Mouse (Mus musculus) CH12.LX (cell line): ENCODE measurements at regions not wholly inside any gene's neighbourhood (a gene's known extent, or its start where the extent isn't known, plus 50 kb on each side); places are given as distances from the start of the nearest gene placed in this dataset.

Experiments used
- DNase-seq: peaks from one replicate; pipeline ENCODE4 v3.0.0-alpha.2; 2013; ENCODE audit errors: extremely low read depth
- H3K27ac ChIP-seq: 2 replicates; pipeline ENCODE4 v1.5.1; 2012; ENCODE audit warnings: low read depth, mild to moderate bottlenecking, control low read depth, moderate library complexity; ENCODE audit not compliant: insufficient read depth
- H3K27me3 ChIP-seq: replicated peaks from 2 replicates; pipeline ENCODE3; 2012; ENCODE audit warnings: inconsistent platforms
- H3K36me3 ChIP-seq, 2 experiments: replicated peaks in 1 of 2; 2 replicates each; pipeline versions ENCODE3 to v1.6.1; 2012; ENCODE audit warnings: inconsistent platforms in 1 of 2, low read length in 1 of 2, mild to moderate bottlenecking in 1 of 2, mixed read lengths in 1 of 2, moderate library complexity in 1 of 2; ENCODE audit not compliant: control insufficient read depth in 1 of 2, insufficient read depth in 1 of 2
- H3K4me1 ChIP-seq, 2 experiments: 2 replicates each; pipeline ENCODE4 v1.6.1; 2012; ENCODE audit warnings: inconsistent platforms in 1 of 2, moderate library complexity in 1 of 2; ENCODE audit not compliant: insufficient read depth in 2 of 2, control insufficient read depth in 1 of 2
- H3K4me2 ChIP-seq: 2 replicates; pipeline ENCODE4 v1.6.1; 2012; ENCODE audit warnings: low read depth, mild to moderate bottlenecking, control low read depth; ENCODE audit not compliant: poor library complexity, insufficient read depth, severe bottlenecking
- H3K4me3 ChIP-seq, 3 experiments: fragments of 150-350 bp in 1 of 3; sonication (generic) in 1 of 3; replicated peaks in 1 of 3; 2 replicates each; pipeline versions ENCODE3 to v1.5.1; 2011 to 2012; ENCODE audit warnings: low read depth in 2 of 3, low read length in 2 of 3, mild to moderate bottlenecking in 2 of 3, moderate library complexity in 2 of 3, control low read depth in 1 of 3, improper control_type of control experiment in 1 of 3, inconsistent platforms in 1 of 3, mixed read lengths in 1 of 3; ENCODE audit not compliant: poor library complexity in 1 of 3
- H3K79me2 ChIP-seq: replicated peaks from 2 replicates; pipeline ENCODE4 v1.6.1; 2012; ENCODE audit warnings: mild to moderate bottlenecking, moderate library complexity; ENCODE audit not compliant: control insufficient read depth, poor library complexity, insufficient read depth, severe bottlenecking; ENCODE audit errors: extremely low read depth
- H3K9ac ChIP-seq: 2 replicates; pipeline ENCODE4 v1.6.1; 2012; ENCODE audit warnings: low read depth, mild to moderate bottlenecking, control low read depth, moderate library complexity; ENCODE audit not compliant: insufficient read depth
- H3K9me3 ChIP-seq: replicated peaks from 2 replicates; pipeline ENCODE3; 2012; ENCODE audit warnings: low read length, inconsistent platforms, mixed read lengths
- BHLHE40 ChIP-seq: IDR thresholded peaks from 2 replicates; pipeline ENCODE4 v1.6.1; 2011; ENCODE audit warnings: mild to moderate bottlenecking, low read depth, low read length, improper control_type of control experiment
- CTCF ChIP-seq, 2 experiments: IDR thresholded peaks in 1 of 2; conservative IDR thresholded peaks in 1 of 2; 2 replicates each; pipeline ENCODE4 v1.5.1; 2011 to 2012; ENCODE audit warnings: low read depth in 2 of 2, low read length in 2 of 2, improper control_type of control experiment in 1 of 2, inconsistent platforms in 1 of 2, mild to moderate bottlenecking in 1 of 2, moderate library complexity in 1 of 2
- ETS1 ChIP-seq: conservative IDR thresholded peaks from 2 replicates; pipeline ENCODE4 v1.6.1; 2012; ENCODE audit warnings: low read depth, mild to moderate bottlenecking, inconsistent platforms, low read length, improper control_type of control experiment, moderate library complexity
- GABPA ChIP-seq: IDR thresholded peaks from 2 replicates; pipeline ENCODE4 v1.6.1; 2012; ENCODE audit warnings: low read depth, low read length, improper control_type of control experiment, inconsistent platforms; ENCODE audit not compliant: insufficient replicate concordance
- HCFC1 ChIP-seq: IDR thresholded peaks from 2 replicates; pipeline ENCODE4 v1.6.1; 2012; ENCODE audit warnings: low read depth, mild to moderate bottlenecking, inconsistent platforms, low read length, improper control_type of control experiment
- IRF4 ChIP-seq: IDR thresholded peaks from 2 replicates; pipeline ENCODE4 v1.6.1; 2014; ENCODE audit warnings: low read depth, mild to moderate bottlenecking, inconsistent platforms, low read length, improper control_type of control experiment
- JUND ChIP-seq: conservative IDR thresholded peaks from 2 replicates; pipeline ENCODE4 v1.6.1; 2011; ENCODE audit warnings: low read depth, low read length, improper control_type of control experiment
- MAX ChIP-seq: IDR thresholded peaks from 2 replicates; pipeline ENCODE4 v1.6.1; 2011; ENCODE audit warnings: low read length, improper control_type of control experiment
- MAZ ChIP-seq: IDR thresholded peaks from 2 replicates; pipeline ENCODE4 v1.6.1; 2012; ENCODE audit warnings: low read depth, mild to moderate bottlenecking, inconsistent platforms, low read length, improper control_type of control experiment, moderate library complexity
- MEF2A ChIP-seq: IDR thresholded peaks from 2 replicates; pipeline ENCODE4 v1.6.1; 2014; ENCODE audit warnings: low read depth, mild to moderate bottlenecking, inconsistent platforms, low read length, improper control_type of control experiment, borderline replicate concordance
- MXI1 ChIP-seq: IDR thresholded peaks from 2 replicates; pipeline ENCODE4 v1.6.1; 2011; ENCODE audit warnings: mild to moderate bottlenecking, low read depth, low read length, improper control_type of control experiment
- MYC ChIP-seq: IDR thresholded peaks from 2 replicates; pipeline ENCODE4 v1.6.1; 2011; ENCODE audit warnings: low read depth, mild to moderate bottlenecking, improper control_type of control experiment, low read length
- NELFE ChIP-seq: IDR thresholded peaks from 2 replicates; pipeline ENCODE4 v1.6.1; 2011; ENCODE audit warnings: low read depth, low read length, improper control_type of control experiment
- POLR2A ChIP-seq: IDR thresholded peaks from 2 replicates; pipeline ENCODE4 v1.6.1; 2011; ENCODE audit warnings: low read depth, mild to moderate bottlenecking, improper control_type of control experiment, low read length
- RAD21 ChIP-seq: IDR thresholded peaks from 2 replicates; pipeline ENCODE4 v1.6.1; 2011; ENCODE audit warnings: low read depth, mild to moderate bottlenecking, low read length, improper control_type of control experiment, moderate library complexity
- RCOR1 ChIP-seq: conservative IDR thresholded peaks from 2 replicates; pipeline ENCODE4 v1.6.1; 2012; ENCODE audit warnings: low read depth, mild to moderate bottlenecking, inconsistent platforms, low read length, improper control_type of control experiment
- SMC3 ChIP-seq: IDR thresholded peaks from 2 replicates; pipeline ENCODE4 v1.6.1; 2011; ENCODE audit warnings: low read depth, low read length, improper control_type of control experiment
- TBP ChIP-seq: conservative IDR thresholded peaks from 2 replicates; pipeline ENCODE4 v1.6.1; 2011; ENCODE audit warnings: low read depth, low read length, improper control_type of control experiment
- USF2 ChIP-seq: conservative IDR thresholded peaks from 2 replicates; pipeline ENCODE4 v1.6.1; 2011; ENCODE audit warnings: low read depth, low read length, improper control_type of control experiment
- ZC3H11A ChIP-seq: IDR thresholded peaks from 2 replicates; pipeline ENCODE4 v1.6.1; 2012; ENCODE audit warnings: low read depth, mild to moderate bottlenecking, inconsistent platforms, low read length, improper control_type of control experiment
- ZNF384 ChIP-seq: IDR thresholded peaks from 2 replicates; pipeline ENCODE4 v1.6.1; 2012; ENCODE audit warnings: low read depth, low read length, improper control_type of control experiment, inconsistent platforms
- dilution Hi-C: fragments of 300-500 bp; cut with MboI; formaldehyde crosslinking; loops from 2 replicates; pipeline ENCODE4 v1.14.3; 2020; ENCODE audit warnings: low sequenced_read_pairs; ENCODE audit not compliant: extremely low pct_unique_long_range_greater_than_20kb, extremely low pct_ligation_motif_present
- in situ Hi-C: fragments of 300-500 bp; cut with MboI; formaldehyde crosslinking; loops from 3 replicates; pipeline ENCODE4 v1.14.3; 2019; ENCODE audit warnings: low sequenced_read_pairs, low pct_ligation_motif_present, low pct_unique_long_range_greater_than_20kb, mixed read lengths

- no peaks in the 10 kb centered on the region for H3K9me3 ChIP-seq
- no peak for DNase-seq
- in situ Hi-C loops = no loop called here
- dilution Hi-C loops = no loop called here
- TF ChIP-seq IRF4 (no peak), USF2 (no peak), GABPA (no peak), TBP (no peak), RCOR1 (no peak), ZNF384 (no peak), ZC3H11A (no peak), POLR2A (no peak), MEF2A (no peak), RAD21 (no peak), BHLHE40 (no peak), HCFC1 (no peak), MXI1 (no peak), SMC3 (no peak), MAZ (no peak), ETS1 (no peak), CTCF (conservative IDR thresholded peaks at IDR 0.05 in 1 of 2, IDR thresholded peaks at IDR 0.05 in 1 of 2; ENCODE audit: low read depth in 2 of 2, low read length in 2 of 2) (no peak), MAX (no peak), NELFE (no peak), JUND (no peak)
- no peaks in the 10 kb centered on the region for H3K79me2 ChIP-seq
- no peak overlapping the region for H3K4me2 ChIP-seq
- H3K27me3 ChIP-seq = no peaks in the 10 kb centered on the region
- H3K9ac ChIP-seq = no peak overlapping the region
- H3K36me3 ChIP-seq = no peaks in the 10 kb centered on the region
- H3K27ac ChIP-seq = no peak overlapping the region
- no peak overlapping the region for H3K4me3 ChIP-seq
- H3K4me1 ChIP-seq = peaks cover 8 to 15% of the 10 kb centered on the region in 2 experiments
Measured at GRCm38 (mm10) chr7:63816056-63816941, 100.4 kb upstream of the E030018B13Rik start.

GRCm38 (mm10) chr7:63817476-63817875 lies 99.2 kb upstream of the E030018B13Rik start:
- Histone ChIP-seq H3K36me3 (no peaks in the 10 kb centered on the region), H3K9me3 (no peaks in the 10 kb centered on the region), H3K4me2 (no peak overlapping the region), H3K79me2 (no peaks in the 10 kb centered on the region), H3K27me3 (no peaks in the 10 kb centered on the region), H3K4me1 (peaks cover 8 to 15% of the 10 kb centered on the region in 2 experiments), H3K27ac (no peak overlapping the region), H3K9ac (no peak overlapping the region), H3K4me3 (no peak overlapping the region)
- TF ChIP-seq MYC = no peak
- no peak for DNase-seq
- dilution Hi-C loops (no loop called here), in situ Hi-C loops (no loop called here)
